Mouse (Mus musculus) heart, postnatal 14 days (tissue): ENCODE data around the gene Serinc1. TPM values are rescaled to one million over a fixed set of nuclear protein-coding genes. Genes with fewer than 3 reads are reported as not detected.

ENCODE experiments used
- DNase-seq, 2 experiments: peaks; one replicate each; pipeline ENCODE4 v3.0.0; 2021 to 2022
- intact Hi-C: fragments of 180-260 bp; cut with DNase I; formaldehyde crosslinking; loops from one replicate; pipeline ENCODE4 v1.15.1; 2025
- total RNA-seq, 2 experiments: library from RNA; stranded (reverse); gene quantifications; 2 replicates each; pipeline ENCODE4 v1.2.3; 2021

Serinc1 gene
- total RNA-seq, 2 experiments from 2014 or later = 254 to 264 TPM

- DNase-seq = peak; percentile 79
- intact Hi-C loops = loop anchor here (2.0 kb wide), 1 partner anchor 46 kb away; the partner anchor contains the start of gene Serinc1
Observed at GRCm38 (mm10) chr10:57486542-57487071, 45.7 kb downstream of the Serinc1 start.

- intact Hi-C loops = loop anchor here (2.0 kb wide), 1 partner anchor 47 kb away; the partner anchor contains the start of gene Serinc1
- peak; percentile 96 to 98 for DNase-seq
Observed at GRCm38 (mm10) chr10:57485908-57486541, 46.3 kb downstream of the Serinc1 start, which contains the start of gene Hsf2. TSS of gene Hsf2 (plus strand) at chr10:57486385.

GRCm38 (mm10) chr10:57484741-57485140 lies 47.6 kb downstream of the Serinc1 start:
- intact Hi-C loops = no loop called here
- DNase-seq = no peak

DNA sequence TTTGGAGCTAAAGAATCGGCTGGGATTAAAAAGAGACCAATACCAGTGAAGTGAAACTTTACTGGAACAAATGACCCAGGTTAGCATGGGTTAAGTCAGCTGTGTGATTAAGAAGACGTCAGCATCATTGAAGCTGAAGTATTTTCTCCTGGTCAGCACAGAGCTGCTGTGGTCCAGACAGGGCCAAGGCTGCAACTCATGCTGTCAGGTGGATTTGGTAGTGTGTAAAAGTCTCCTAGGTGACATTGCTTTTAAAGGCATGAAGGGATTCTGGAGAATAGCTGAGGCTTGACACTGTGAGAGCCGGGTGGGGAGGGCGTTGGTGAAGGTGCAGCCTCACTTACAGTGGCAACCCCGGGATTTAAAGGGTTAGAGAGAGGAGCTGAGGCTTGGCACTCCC lies 50.6 kb downstream of the Serinc1 start:
- intact Hi-C loops = no loop called here
- no peak for DNase-seq

DNA sequence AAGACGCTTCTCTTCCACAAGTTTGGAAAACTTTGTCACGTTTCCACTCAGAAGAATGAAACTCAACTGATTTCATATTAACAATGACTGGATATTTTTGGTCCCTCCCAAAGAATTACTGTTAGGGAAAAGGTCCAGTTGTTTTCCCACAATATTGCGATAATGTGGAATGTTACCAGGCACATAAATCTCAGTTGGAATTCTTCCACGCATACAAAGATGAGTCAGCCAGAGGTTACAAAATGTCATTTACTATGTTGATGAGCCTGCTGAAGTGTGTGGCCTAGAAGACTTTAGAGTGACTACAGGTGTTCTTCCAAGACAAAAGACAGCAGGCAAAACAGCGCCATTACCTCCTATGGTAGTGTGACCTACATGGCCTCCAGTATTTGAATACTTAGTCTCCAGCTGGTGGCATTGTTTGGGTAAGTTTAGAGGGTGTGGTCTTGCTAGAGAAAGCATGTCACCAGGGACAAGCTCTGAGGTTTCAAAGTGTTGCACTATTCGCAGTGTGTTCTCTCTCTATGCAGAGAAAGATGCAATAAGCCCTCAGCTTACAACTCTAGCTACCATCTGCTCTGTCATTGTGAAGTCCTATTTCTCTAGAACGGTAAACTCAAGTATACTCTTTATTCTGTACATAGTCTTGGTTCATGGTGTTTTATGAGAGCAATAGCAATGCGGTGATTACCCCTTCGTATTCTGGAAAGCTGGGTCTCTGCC lies 55.0 kb downstream of the Serinc1 start:
- intact Hi-C loops = no loop called here

More for the DNA sequence above, 55.0 kb downstream of the Serinc1 start:
- no peak for DNase-seq

Other genes starting within 250 kb of the Serinc1 start
- 10 to 100 TPM; 16.4 to 18.0 TPM for gene Hsf2, start 46.1 kb downstream of the Serinc1 start, total RNA-seq
- gene Pkib, start 99.5 kb upstream of the Serinc1 start, total RNA-seq = under 1 TPM; 0.29 to 0.39 TPM